Mouse (Mus musculus): ENCODE measurements around the gene Clec2h. TPM values are rescaled to one million over a fixed set of nuclear protein-coding genes. Genes with fewer than 3 reads are reported as not detected.
"Not testable (repeated sequence)": the region's sequence is repeated elsewhere in the genome, so short reads cannot be mapped to it uniquely, and the experiment has no call there.

The Clec2h gene
- polyA plus RNA-seq (2015; fragmentation: Nextera tagmentation; extraction: Ambion mirVana): not detected in 2 replicates

DNA sequence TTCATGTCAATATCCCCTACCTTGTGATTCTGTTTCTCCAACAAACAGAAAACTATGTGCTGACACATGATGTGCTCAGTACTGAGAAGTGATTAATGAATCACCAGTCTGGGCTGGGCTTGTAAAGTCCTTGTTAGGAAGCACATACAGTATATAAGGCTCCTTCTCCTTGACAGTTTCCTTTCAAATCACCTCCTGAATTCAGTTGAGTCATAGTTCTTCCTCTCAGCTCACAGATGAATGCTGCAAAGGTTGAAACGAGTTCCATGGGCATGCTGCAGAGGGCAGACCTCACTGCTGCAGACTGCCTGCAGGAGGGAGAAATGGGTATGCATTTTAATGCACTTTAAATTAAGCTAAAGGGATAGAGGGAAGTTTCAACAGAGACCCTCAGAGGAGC, at the start of gene Clec2h:
Clec2h (plus strand) TSS at position 180 of the 400 bp plus-strand sequence.
- ATAC-seq (ENCODE audit: extremely low read depth, insufficient number of reproducible peaks, low FRiP score, low TSS enrichment): no peak
- WGBS: 3% methylated on average over 1 of the region's 1 CpGs

DNA sequence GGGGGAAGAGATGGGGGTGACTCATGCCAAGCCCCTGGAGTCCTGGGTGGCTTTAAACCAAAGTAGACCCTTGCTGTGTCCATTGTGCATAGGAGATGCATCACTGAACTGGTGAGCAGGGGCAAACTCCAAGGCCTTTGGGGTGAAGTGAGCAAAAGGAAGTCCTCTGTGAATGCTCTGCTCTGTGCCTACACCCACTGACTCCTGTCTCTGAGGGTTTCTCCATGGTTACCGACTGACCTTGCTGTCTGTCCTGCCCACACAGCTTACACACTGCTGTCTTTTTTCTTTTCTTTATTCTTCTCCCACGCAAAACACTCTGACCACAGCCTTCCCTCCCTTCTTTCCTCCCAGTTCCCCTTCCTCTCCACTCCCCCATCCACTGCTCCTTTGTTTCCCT, 39.5 kb upstream of the Clec2h start:
- no peaks in the 10 kb centered on the region for H3K27me3 ChIP-seq (replicated peaks)
- no peaks in the 10 kb centered on the region for H3K4me1 ChIP-seq
- H3K4me2 ChIP-seq: no peak overlapping the region
- 0 out of 2 replicates have a peak, but pooled peaks cover 3% of the 10 kb centered on the region for H3K9me3 ChIP-seq
- no peak overlapping the region for H3K9ac ChIP-seq
- H3K4me3 ChIP-seq: no peak overlapping the region
- no peak overlapping the region for H3K27ac ChIP-seq (replicated peaks)
- 65% methylated on average over 2 of the region's 2 CpGs for WGBS
- ATAC-seq (ENCODE audit: extremely low read depth, insufficient number of reproducible peaks, low FRiP score, low TSS enrichment): no peak
- no peaks in the 10 kb centered on the region for H3K36me3 ChIP-seq

More for the DNA sequence above, at the start of gene Clec2h:
- H3K9ac ChIP-seq: no peak within 1 kb of the TSS
- no peaks in the 10 kb centered on the region for H3K9me3 ChIP-seq
- no peaks in the 10 kb centered on the region for H3K4me1 ChIP-seq
- H3K4me2 ChIP-seq: no peak within 1 kb of the TSS
- H3K4me3 ChIP-seq: no peak within 1 kb of the TSS
- H3K27me3 ChIP-seq (replicated peaks): no peaks in the 10 kb centered on the region
- no peak within 1 kb of the TSS for H3K27ac ChIP-seq (replicated peaks)
- H3K36me3 ChIP-seq: no peaks in the 10 kb centered on the region

- 90% methylated on average over 5 of the region's 5 CpGs for WGBS
- not testable (repeated sequence) for H3K4me3 ChIP-seq; H3K4me1 ChIP-seq; H3K27ac ChIP-seq (replicated peaks); H3K4me2 ChIP-seq; H3K36me3 ChIP-seq; H3K9ac ChIP-seq; ATAC-seq (ENCODE audit: extremely low read depth, insufficient number of reproducible peaks, low FRiP score, low TSS enrichment); H3K27me3 ChIP-seq (replicated peaks); H3K9me3 ChIP-seq
Measured at GRCm38 (mm10) chr6:128623433-128623832, 38.8 kb upstream of the Clec2h start, which contains the start of gene Klrb1a. Gene Klrb1a, minus strand, starts transcription at chr6:128623533.

DNA sequence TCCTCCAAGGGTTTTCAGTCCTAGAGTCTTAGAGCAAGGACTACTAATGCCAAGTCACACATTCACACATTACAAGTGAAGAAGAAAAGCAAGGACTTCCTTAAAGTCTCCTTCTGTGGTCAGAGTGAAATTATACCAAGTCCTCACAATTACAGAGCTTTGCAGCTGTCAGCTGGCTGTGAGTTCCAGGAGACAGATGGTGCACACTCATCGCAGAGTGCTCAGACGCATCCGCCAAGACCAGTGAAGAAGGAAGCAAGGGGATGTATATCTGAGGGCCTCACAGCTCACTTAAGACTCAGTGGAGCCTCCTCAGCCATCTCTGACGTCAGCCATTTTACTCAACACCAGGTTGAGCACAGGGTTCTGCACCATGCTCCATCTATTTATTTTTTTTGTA, 37.8 kb upstream of the Clec2h start:
- no peaks in the 10 kb centered on the region for H3K4me1 ChIP-seq
- WGBS: 80% methylated on average over 4 of the region's 4 CpGs
- ATAC-seq (ENCODE audit: extremely low read depth, insufficient number of reproducible peaks, low FRiP score, low TSS enrichment): no peak
- H3K27ac ChIP-seq (replicated peaks): no peak overlapping the region
- 0 out of 2 replicates have a peak, but pooled peaks cover 3% of the 10 kb centered on the region for H3K9me3 ChIP-seq
- no peak overlapping the region for H3K9ac ChIP-seq
- no peak overlapping the region for H3K4me3 ChIP-seq
- H3K4me2 ChIP-seq: no peak overlapping the region
- H3K36me3 ChIP-seq: no peaks in the 10 kb centered on the region
- H3K27me3 ChIP-seq (replicated peaks): no peaks in the 10 kb centered on the region

DNA sequence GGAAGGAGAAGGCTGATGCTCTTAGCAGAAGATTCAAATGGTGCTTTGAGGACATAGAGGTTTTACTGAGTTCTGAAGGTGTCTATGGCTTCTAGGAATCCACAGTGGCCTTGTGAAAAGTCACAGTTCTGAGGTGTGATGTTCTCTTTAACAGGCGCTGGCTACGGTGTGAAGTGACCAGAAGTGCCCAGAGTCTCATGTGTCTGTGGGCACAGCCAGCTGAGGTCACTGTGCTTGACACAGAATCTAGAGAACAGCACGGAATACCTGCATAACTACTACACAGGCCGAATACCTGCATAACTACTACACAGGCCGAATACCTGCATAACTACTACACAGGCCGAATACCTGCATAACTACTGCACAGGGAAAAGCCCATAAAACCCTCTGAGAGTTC, 36.9 kb upstream of the Clec2h start:
- ATAC-seq (ENCODE audit: extremely low read depth, insufficient number of reproducible peaks, low FRiP score, low TSS enrichment); H3K9ac ChIP-seq; H3K4me1 ChIP-seq; H3K4me3 ChIP-seq; H3K9me3 ChIP-seq; H3K27ac ChIP-seq (replicated peaks); H3K36me3 ChIP-seq; H3K4me2 ChIP-seq; H3K27me3 ChIP-seq (replicated peaks): not testable (repeated sequence)
- WGBS: 81% methylated on average over 6 of the region's 6 CpGs

- not testable (repeated sequence) for H3K27ac ChIP-seq (replicated peaks); H3K9ac ChIP-seq; H3K9me3 ChIP-seq; H3K4me3 ChIP-seq; H3K27me3 ChIP-seq (replicated peaks); H3K36me3 ChIP-seq; H3K4me2 ChIP-seq; ATAC-seq (ENCODE audit: extremely low read depth, insufficient number of reproducible peaks, low FRiP score, low TSS enrichment); H3K4me1 ChIP-seq
- 44% methylated on average over 12 of the region's 13 CpGs for WGBS
Measured at GRCm38 (mm10) chr6:128629771-128630739, 32.1 kb upstream of the Clec2h start.

DNA sequence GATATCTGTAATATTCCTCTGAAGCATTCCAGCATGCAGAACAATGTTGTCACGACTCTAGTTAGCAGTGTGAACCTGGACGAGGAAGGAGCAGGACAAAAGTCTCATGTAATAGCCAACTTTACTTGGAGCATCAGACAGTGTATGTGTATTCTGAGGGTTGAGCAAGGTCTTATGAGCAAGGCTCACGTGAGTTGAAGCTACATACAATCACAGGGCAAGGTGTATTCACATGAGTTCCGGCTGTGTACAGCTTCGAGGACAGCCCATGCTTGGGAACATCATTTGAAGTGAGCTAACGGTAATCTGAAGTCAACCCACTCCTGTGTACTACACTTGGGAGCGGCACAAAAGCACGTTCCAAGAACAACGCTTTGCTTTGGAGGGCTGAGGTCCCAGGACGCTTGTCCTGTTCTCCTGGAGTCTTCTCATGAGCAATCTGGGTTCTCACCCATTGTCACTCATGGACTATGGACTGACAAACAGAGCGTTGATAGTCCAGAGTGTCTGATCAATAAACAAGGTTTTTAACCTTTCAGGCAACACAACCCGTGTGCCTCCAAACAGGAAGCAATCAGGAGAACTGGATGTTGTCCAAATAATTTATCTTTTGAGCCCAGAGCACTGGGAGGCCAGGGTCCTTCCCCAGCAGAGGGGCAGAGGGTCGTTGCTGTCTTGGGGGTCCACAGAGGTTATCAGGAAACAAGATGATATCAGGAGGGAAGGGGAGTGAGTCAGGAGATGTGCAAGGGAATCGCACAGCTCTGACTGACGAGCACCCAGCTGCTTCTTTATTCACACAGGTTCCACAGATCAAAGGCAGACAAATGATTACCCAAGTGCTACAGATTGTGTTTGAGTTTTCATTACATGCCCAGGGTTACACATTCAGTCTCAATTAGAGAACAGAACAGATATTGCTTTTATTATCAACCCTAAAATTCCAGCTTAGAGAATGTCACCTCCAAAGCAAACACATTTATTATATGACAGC, 31.0 kb upstream of the Clec2h start:
- ATAC-seq (ENCODE audit: extremely low read depth, insufficient number of reproducible peaks, low FRiP score, low TSS enrichment); H3K27ac ChIP-seq (replicated peaks); H3K4me3 ChIP-seq; H3K4me2 ChIP-seq; H3K9me3 ChIP-seq; H3K4me1 ChIP-seq; H3K9ac ChIP-seq; H3K27me3 ChIP-seq (replicated peaks); H3K36me3 ChIP-seq: not testable (repeated sequence)
- 62% methylated on average over 15 of the region's 15 CpGs for WGBS

DNA sequence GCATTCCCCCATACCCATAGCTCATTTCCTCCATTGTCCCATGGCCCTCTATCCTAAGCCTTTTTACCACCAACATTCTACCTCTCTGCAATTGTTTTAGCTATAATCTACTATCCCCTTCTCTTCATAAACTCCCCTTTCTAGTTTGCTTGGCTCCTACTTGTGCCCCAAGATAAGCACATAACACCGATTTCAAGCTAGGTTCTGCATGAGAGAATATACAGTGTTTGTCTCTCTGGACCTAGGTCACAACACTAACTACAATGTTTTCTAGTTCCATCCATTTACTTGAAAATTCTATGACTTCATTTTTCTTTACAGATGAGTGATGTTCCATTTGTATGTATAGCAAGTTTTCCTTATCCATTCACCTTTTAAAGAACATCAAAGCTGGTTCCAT, 21.5 kb upstream of the Clec2h start:
- no peak for ATAC-seq (ENCODE audit: extremely low read depth, insufficient number of reproducible peaks, low FRiP score, low TSS enrichment)
- Histone ChIP-seq H3K9me3 (peaks cover 16% of the 10 kb centered on the region; the same call in 1 of the 2 replicates), H3K4me3 (no peak overlapping the region)

DNA sequence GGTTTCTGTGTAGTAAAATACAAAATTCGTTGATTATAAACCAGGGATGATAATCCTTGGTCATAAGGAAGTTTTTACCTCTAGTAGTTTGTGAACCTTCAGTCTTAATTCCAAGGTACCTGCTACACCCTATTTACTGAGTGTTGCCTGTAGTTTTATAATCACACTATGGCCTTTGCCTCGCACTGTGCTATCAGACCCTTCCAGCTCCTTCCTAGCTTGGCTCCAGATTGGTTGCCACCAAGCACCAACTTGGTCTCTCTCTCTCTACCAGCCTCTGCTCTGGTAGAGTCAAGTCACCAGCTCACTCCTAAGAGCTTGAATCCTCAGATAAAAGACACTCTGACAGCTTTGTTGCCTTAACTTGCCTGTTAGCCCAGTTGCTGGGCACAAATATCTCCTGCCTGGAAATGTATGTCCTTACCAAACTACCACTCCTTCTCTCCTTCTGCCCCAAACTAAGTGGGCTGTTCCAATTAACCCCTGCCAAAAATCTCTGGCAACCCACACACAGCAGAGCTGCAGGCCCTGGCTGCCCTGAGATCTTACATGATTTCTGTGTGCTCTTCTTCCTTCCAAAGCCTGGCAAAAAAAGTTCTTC, 21.0 kb upstream of the Clec2h start:
- no peak overlapping the region for H3K4me3 ChIP-seq
- H3K36me3 ChIP-seq: no peaks in the 10 kb centered on the region
- H3K4me1 ChIP-seq: no peaks in the 10 kb centered on the region
- H3K4me2 ChIP-seq: no peak overlapping the region
- no peaks in the 10 kb centered on the region for H3K27me3 ChIP-seq (replicated peaks)
- WGBS: 64% methylated on average over 2 of the region's 2 CpGs
- H3K9ac ChIP-seq: no peak overlapping the region
- no peak for ATAC-seq (ENCODE audit: extremely low read depth, insufficient number of reproducible peaks, low FRiP score, low TSS enrichment)
- no peak overlapping the region for H3K27ac ChIP-seq (replicated peaks)
- H3K9me3 ChIP-seq: peaks cover 12% of the 10 kb centered on the region; the same call in 1 of the 2 replicates

More for the DNA sequence above, 21.5 kb upstream of the Clec2h start:
- Histone ChIP-seq H3K4me1 (no peaks in the 10 kb centered on the region), H3K9ac (no peak overlapping the region), H3K4me2 (no peak overlapping the region), H3K27ac (replicated peaks) (no peak overlapping the region), H3K36me3 (no peaks in the 10 kb centered on the region), H3K27me3 (replicated peaks) (no peaks in the 10 kb centered on the region)
- WGBS: 86% methylated on average over 1 of the region's 1 CpGs

DNA sequence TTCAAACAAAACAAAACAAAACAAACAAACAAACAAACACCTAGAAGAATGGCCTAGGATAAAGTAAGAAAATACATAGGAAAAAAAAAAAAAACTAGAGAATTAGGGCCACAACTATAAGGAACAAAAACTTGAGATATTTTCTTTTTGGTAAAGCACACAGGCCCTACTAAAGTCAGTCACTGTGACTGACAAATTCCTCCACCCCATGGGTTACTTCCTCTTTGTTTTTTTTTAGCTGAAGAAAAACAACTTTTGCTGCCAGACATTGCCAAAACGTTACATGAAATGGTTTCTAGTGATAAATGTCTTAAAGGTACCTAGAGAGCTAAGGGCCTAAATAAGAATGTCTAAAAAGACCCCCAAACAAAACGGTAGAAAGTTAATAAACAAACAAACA, 18.2 kb upstream of the Clec2h start:
- H3K27me3 ChIP-seq (replicated peaks): no peaks in the 10 kb centered on the region
- H3K36me3 ChIP-seq: no peaks in the 10 kb centered on the region
- H3K4me3 ChIP-seq: no peak overlapping the region
- no peak overlapping the region for H3K27ac ChIP-seq (replicated peaks)
- peaks cover 9% of the 10 kb centered on the region; the same call in 1 of the 2 replicates for H3K4me1 ChIP-seq
- no peak overlapping the region for H3K4me2 ChIP-seq
- 0 out of 2 replicates have a peak, but pooled peaks cover 4% of the 10 kb centered on the region for H3K9me3 ChIP-seq
- H3K9ac ChIP-seq: no peak overlapping the region
- no peak for ATAC-seq (ENCODE audit: extremely low read depth, insufficient number of reproducible peaks, low FRiP score, low TSS enrichment)
- WGBS: 48% methylated on average over 2 of the region's 2 CpGs

DNA sequence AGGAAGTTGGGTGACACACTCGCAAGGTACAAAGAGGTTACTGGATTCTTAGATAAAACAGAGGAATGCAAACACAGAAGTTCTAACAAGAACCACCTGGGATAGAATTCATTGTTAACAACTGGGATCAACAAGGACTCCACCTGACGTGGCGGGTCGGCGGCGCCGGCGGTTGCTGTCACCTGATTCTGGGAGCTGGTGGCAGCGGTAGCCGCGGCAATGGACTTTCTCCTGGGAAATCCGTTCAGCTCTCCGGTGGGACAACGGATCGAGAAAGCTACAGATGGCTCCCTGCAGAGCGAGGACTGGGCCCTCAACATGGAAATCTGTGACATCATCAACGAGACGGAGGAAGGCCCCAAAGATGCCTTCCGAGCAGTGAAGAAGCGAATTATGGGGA, 17.5 kb upstream of the Clec2h start:
- not testable (repeated sequence) for H3K9ac ChIP-seq; H3K4me2 ChIP-seq; H3K27ac ChIP-seq (replicated peaks); ATAC-seq (ENCODE audit: extremely low read depth, insufficient number of reproducible peaks, low FRiP score, low TSS enrichment); H3K27me3 ChIP-seq (replicated peaks); H3K36me3 ChIP-seq; H3K4me3 ChIP-seq; H3K9me3 ChIP-seq
- WGBS: 90% methylated on average over 20 of the region's 20 CpGs
- H3K4me1 ChIP-seq: peaks cover 11% of the 10 kb centered on the region; the same call in 1 of the 2 replicates
